Mouse (Mus musculus) ES-E14 (cell line): Measurements from ENCODE around the gene Ifngr1. TPM values are rescaled to one million over a fixed set of nuclear protein-coding genes. Genes with fewer than 3 reads are reported as not detected.

ENCODE experiments used
- DNase-seq: peaks from one replicate; pipeline ENCODE4 v3.0.0-alpha.2; 2013; ENCODE audit warnings: low read depth, low spot score
- H3K27ac ChIP-seq: 2 replicates; pipeline ENCODE4 v1.5.1; 2012; ENCODE audit warnings: low read depth, mild to moderate bottlenecking, low read length, moderate library complexity, mixed read lengths; ENCODE audit not compliant: poor library complexity, insufficient read depth, severe bottlenecking
- H3K36me3 ChIP-seq: 2 replicates; pipeline ENCODE4 v1.6.1; 2012; ENCODE audit warnings: mild to moderate bottlenecking, low read length, moderate library complexity, mixed read lengths; ENCODE audit not compliant: control insufficient read depth, poor library complexity, insufficient read depth, severe bottlenecking
- H3K4me1 ChIP-seq, 2 experiments: fragments of 150-350 bp in 1 of 2; sonication (generic) in 1 of 2; 2 replicates each; pipeline ENCODE4 v1.6.1; 2012; ENCODE audit warnings: low read length in 2 of 2, mild to moderate bottlenecking in 1 of 2, mixed read lengths in 1 of 2; ENCODE audit not compliant: control insufficient read depth in 2 of 2, insufficient read depth in 2 of 2, poor library complexity in 1 of 2
- H3K4me3 ChIP-seq, 2 experiments: fragments of 150-350 bp in 1 of 2; sonication (generic) in 1 of 2; 2 replicates each; pipeline ENCODE4 v1.5.1; 2012; ENCODE audit warnings: low read length in 2 of 2, low read depth in 1 of 2, mild to moderate bottlenecking in 1 of 2, mixed read lengths in 1 of 2; ENCODE audit not compliant: insufficient read depth in 1 of 2, poor library complexity in 1 of 2, severe bottlenecking in 1 of 2
- H3K9ac ChIP-seq: 2 replicates; pipeline ENCODE4 v1.6.1; 2012; ENCODE audit warnings: low read depth, mild to moderate bottlenecking, low read length, mixed read lengths; ENCODE audit not compliant: poor library complexity, insufficient read depth, severe bottlenecking
- H3K9me3 ChIP-seq: fragments of 150-350 bp; sonication (generic); 2 replicates; pipeline ENCODE4 v1.6.1; 2012; ENCODE audit warnings: low read depth, mild to moderate bottlenecking, low read length; ENCODE audit not compliant: control insufficient read depth, insufficient read depth
- CHD2 ChIP-seq: IDR thresholded peaks from 2 replicates; pipeline ENCODE4 v1.6.1; 2014; ENCODE audit warnings: mild to moderate bottlenecking, low read depth, low read length, inconsistent platforms
- HCFC1 ChIP-seq: IDR thresholded peaks from 2 replicates; pipeline ENCODE4 v1.6.1; 2012; ENCODE audit warnings: low read length, inconsistent platforms, borderline replicate concordance; ENCODE audit not compliant: insufficient read depth
- MAFK ChIP-seq: IDR thresholded peaks from 2 replicates; pipeline ENCODE4 v1.6.1; 2014; ENCODE audit warnings: mild to moderate bottlenecking, low read depth, low read length, inconsistent platforms; ENCODE audit not compliant: insufficient read depth
- ZC3H11A ChIP-seq: IDR thresholded peaks from 2 replicates; pipeline ENCODE4 v1.6.1; 2012; ENCODE audit warnings: low read depth, mild to moderate bottlenecking, inconsistent platforms, low read length, borderline replicate concordance
- ZNF384 ChIP-seq: IDR thresholded peaks from 2 replicates; pipeline ENCODE4 v1.6.1; 2012; ENCODE audit warnings: low read depth, low read length, inconsistent platforms
- in situ Hi-C, 2 experiments: fragments of 600-800 bp; cut with MboI; formaldehyde crosslinking; loops; one replicate each; pipeline ENCODE4 v1.15.1; 2025; ENCODE audit warnings: low sequenced_read_pairs in 2 of 2, inconsistent platforms in 1 of 2; ENCODE audit not compliant: unreplicated experiment in 2 of 2
- total RNA-seq: library from RNA; depleted of rRNA; stranded (reverse); fragments of 300-350 nt; gene quantifications from 2 replicates; pipeline ENCODE4 v1.2.3, GENCODE M21; 2012; rRNA removed

Gene Ifngr1
- total RNA-seq, 1 experiment, result 8.3 TPM

DNA sequence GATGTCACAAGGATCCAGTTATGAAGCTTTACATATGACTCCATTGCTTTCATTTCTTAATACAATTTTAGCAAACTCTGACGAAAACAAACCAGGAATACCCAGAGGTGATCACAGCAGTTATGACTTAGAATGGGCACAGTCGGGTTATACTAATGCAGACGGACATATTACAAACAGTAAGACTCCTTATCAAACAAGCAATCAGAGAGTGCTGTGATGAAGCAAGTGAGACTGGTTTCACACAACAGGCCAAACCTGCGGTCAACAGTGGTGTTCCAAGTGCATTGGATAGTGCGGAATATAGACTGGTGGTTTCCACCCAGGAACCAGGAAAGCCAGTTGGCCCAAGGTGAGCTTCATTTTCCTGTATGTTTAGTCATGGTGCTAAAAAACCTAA is 47.1 kb downstream of the Ifngr1 start:
- no peak overlapping the region for H3K4me3 ChIP-seq
- no peaks in the 10 kb centered on the region for H3K9me3 ChIP-seq
- H3K9ac ChIP-seq, result no peak overlapping the region
- no peak overlapping the region for H3K27ac ChIP-seq
- no peaks in the 10 kb centered on the region for H3K36me3 ChIP-seq
- H3K4me1 ChIP-seq, result no peaks in the 10 kb centered on the region
- in situ Hi-C loops, result no loop called here
- DNase-seq, result no peak
- TF ChIP-seq MAFK (no peak), ZNF384 (no peak), HCFC1 (no peak), ZC3H11A (no peak), CHD2 (no peak)

- Histone ChIP-seq H3K9me3 (no peaks in the 10 kb centered on the region), H3K4me1 (no peaks in the 10 kb centered on the region), H3K27ac (no peak overlapping the region), H3K36me3 (no peaks in the 10 kb centered on the region), H3K4me3 (no peak overlapping the region), H3K9ac (no peak overlapping the region)
- TF ChIP-seq ZNF384, result no peak
- TF ChIP-seq ZC3H11A, result no peak
- TF ChIP-seq HCFC1, result no peak
- no peak for TF ChIP-seq CHD2
- TF ChIP-seq MAFK, result no peak
- in situ Hi-C loops, result no loop called here
- DNase-seq, result no peak
Observed at GRCm38 (mm10) chr10:19639630-19640029, 47.9 kb downstream of the Ifngr1 start.

DNA sequence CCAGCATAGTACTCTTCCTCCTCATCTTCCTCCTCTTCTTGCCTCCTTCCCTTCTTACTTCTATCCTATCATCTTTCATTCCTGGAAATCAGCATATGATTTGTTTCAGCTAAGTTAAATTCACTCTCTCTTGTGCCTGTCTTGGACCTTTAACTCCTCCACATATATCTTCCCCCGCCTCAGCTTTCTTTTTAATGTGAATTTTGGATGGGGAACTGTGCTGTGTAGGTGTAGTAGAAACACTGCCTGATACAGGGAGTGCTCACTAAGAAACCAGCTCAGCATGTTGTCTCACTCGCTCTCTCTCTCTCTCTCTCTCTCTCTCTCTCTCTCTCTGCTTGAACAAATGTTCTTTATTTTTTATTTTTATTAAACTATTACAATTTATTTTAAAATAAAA is 53.4 kb downstream of the Ifngr1 start:
- no peak overlapping the region for H3K4me3 ChIP-seq
- TF ChIP-seq ZC3H11A, result no peak
- no peak for TF ChIP-seq ZNF384
- no peak for TF ChIP-seq CHD2
- no peak for TF ChIP-seq MAFK
- no peak for TF ChIP-seq HCFC1
- no peaks in the 10 kb centered on the region for H3K36me3 ChIP-seq
- no peaks in the 10 kb centered on the region for H3K4me1 ChIP-seq
- H3K9me3 ChIP-seq, result no peaks in the 10 kb centered on the region
- no peak overlapping the region for H3K27ac ChIP-seq
- no peak for DNase-seq
- in situ Hi-C loops, result no loop called here
- no peak overlapping the region for H3K9ac ChIP-seq

DNA sequence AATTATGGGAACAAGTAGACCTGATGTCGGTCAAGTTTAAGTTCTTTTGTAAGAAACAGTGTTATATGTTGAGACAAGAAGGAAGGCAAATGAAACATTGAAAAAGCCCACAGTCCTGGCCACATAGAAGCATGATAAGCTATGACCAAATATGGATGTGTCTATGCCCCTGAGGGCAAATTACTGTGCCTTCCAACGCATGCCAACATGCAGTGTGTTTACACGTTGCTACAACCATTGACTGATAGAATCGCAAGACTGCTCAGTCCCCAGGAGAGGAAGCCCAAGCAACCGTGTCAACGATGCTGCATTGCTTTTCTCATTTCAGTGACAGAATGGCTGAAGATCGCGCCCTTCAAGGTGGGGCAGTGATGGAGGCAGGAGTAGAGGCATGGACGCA is 65.7 kb downstream of the Ifngr1 start:
- in situ Hi-C loops, result no loop called here
- DNase-seq, result no peak

More for the DNA sequence above, 65.7 kb downstream of the Ifngr1 start:
- no peak overlapping the region for H3K9ac ChIP-seq
- no peak overlapping the region; the same call in 1 of the 2 replicates for H3K27ac ChIP-seq
- TF ChIP-seq CHD2, result no peak
- TF ChIP-seq MAFK, result no peak
- TF ChIP-seq ZNF384, result no peak
- TF ChIP-seq HCFC1, result no peak
- TF ChIP-seq ZC3H11A, result no peak
- no peak overlapping the region for H3K4me3 ChIP-seq
- no peaks in the 10 kb centered on the region for H3K4me1 ChIP-seq
- H3K9me3 ChIP-seq, result no peaks in the 10 kb centered on the region
- H3K36me3 ChIP-seq, result no peaks in the 10 kb centered on the region

Other genes with a start within 250 kb of the Ifngr1 start
- gene Olig3, start 235.4 kb upstream of the Ifngr1 start, total RNA-seq, result 0.32 and 0.80 TPM in 2 replicates
- gene Il22ra2, start 30.0 kb downstream of the Ifngr1 start, total RNA-seq, result not detected in 2 replicates
- gene Il20ra, start 120.6 kb downstream of the Ifngr1 start, total RNA-seq, result 0.16 TPM in 1 of 2 replicates, not detected in the other